Mouse (Mus musculus) activated CD4-positive, CD25-positive, alpha-beta regulatory T cell, adult 4 months (primary cell): Measurements from ENCODE around the gene Akain1. TPM values are rescaled to one million over a fixed set of nuclear protein-coding genes. Genes with fewer than 3 reads are reported as not detected.

ENCODE experiments used
- ATAC-seq: one replicate; pipeline ENCODE4 v1.8.0; 2017
- polyA plus RNA-seq, 2 experiments: library from polyadenylated mRNA; unstranded; fragments of 100-300 nt; shearing (Covaris generic); gene quantifications; one replicate each; pipeline ENCODE4 v1.2.1; 2017

Gene Akain1
- not detected for polyA plus RNA-seq

DNA sequence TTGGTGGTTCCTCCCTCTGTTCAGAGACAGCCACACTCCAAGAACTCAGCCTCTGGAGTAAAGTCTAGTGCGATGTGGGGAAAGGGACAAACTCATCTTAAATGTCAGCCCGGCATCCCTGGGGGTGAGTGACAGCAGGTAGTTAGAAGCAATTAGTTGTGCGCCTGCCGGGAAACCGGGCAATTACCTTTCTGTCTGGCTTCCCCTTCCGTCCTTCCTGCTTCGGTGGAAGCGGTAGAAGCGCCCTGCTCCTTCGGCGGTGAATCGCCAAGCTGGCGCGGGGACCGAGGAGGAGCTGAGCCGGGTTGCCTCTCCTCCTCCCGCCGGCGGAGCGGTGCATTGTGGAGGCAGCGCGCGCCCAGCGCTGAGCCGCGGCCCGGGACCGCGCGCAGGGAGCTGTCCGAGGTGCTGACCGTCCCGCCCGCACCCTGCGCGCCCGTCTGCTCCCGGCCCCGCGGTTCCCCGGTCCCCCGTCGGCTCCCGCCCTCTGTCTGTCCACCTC is at the start of gene Akain1:
Akain1 (plus strand) TSS at position 337 of the 502 bp plus-strand sequence.
- ATAC-seq: peak; percentile 78

DNA sequence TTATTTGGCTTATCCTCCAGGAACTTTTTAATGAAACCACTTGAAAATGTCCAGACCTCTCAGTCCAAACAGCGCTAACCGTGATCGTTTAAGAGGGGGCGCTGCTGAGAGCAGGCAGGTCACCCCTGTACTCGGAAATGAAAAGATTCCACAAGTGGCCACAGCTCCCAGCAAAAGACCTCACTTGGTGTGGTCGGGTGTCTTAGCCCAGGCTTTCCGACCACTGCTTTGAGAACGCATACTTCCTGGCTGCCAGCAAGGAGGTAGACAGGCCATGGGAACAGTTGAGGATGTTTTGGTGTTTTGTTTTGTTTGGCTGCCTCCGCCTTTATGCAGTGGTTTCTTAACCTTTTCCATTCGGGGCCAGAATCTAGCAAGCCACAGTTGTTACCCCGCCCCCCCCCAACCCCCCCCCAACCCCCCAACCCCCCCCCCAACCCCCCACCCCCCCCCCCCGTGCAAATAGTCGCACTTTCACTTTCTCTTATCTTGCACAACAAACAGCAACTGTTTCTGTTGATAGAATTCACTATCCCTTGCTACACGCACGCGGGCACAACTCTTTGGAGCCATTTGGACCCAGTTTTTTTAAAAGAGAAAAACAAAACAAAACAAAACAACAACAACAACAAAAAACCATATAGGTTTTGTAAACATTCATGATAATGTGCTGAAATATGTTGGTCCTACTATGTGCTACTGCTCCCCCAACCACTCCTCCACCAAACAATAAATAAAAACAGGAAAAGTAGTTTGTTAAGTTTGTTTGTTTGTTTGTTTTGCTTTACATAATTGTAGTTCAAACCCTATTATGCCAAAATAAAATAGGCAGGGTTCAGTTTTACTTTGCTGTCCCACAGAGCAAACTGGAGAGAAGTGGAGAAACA is 42.7 kb upstream of the Akain1 start:
- ATAC-seq: peak; percentile 65

DNA sequence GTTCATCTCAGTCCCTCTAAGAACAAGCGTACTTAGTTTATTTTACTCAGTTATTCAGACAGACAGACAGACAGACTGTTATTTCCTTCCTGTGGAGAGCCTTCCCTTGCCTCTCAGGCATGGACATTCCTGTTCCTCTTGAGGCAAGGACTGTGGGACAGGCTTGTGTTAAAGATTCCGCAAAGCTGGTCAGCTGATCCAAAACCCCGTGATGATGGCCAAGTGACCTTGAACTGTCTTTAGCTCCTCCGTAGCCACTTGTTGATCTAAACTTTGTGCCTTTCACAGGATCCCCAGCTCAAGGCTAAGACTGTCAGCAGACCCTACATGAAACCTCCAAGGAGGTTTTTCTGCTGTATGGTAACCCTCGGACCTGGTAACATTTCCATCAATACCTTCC is 42.0 kb upstream of the Akain1 start:
- ATAC-seq: no peak

DNA sequence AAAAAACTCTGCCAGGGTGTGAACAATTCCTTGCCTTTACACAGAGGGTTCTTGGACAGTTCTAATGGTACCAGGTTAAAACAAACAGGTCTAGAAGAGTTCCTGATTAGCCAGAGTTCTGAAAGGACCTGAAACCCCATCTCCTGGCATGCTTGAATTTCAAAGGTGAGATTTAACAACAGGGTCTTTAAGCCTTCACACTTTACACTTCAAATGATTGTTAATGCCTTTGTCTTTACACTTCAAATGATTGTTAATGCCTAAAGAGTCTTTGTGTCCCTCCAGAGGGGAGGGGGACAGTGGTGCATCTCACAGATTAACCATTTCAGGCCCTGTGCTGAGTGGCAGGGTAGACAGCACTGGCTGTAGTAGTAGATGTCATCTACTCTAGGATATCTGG is 41.0 kb upstream of the Akain1 start:
- ATAC-seq: no peak

DNA sequence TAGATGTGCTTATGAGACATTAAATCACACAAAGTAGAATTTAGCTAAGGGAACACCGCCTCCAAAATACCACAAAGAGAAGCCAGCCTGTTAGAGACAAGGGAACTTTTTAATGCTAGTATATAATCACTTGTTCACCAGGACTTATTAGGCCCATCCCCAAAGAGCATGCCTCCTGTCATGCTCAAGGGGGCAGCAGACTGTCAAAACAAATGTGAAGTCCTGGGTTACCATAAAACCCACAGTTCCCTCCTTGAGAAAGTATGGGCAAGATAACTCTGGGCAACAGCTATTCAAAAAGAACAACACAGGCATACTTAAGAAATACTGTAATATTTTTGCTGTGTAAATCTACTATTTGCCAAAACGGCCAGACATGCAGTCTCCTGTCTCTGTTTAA is 38.0 kb upstream of the Akain1 start:
- ATAC-seq: peak; percentile 72

DNA sequence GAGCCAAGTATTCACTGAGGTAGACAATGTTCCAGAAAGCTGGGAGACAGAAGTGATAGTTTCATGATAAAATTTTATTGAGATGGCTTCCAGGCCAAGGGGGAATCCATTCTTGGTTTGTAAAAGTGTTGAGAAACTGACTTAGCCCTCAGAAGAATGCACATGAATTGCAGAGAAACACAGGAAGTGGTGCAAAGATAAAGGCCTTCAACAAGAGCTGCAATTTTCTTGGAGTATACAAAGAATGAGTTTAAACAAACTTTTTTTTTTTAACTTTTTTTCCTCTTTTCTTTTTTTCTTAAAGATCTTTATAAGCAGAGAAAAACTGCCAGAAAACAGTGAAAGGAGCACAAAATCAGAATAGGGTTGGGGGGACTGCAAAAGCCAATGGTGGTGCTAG is 23.0 kb upstream of the Akain1 start:
- ATAC-seq: no peak

DNA sequence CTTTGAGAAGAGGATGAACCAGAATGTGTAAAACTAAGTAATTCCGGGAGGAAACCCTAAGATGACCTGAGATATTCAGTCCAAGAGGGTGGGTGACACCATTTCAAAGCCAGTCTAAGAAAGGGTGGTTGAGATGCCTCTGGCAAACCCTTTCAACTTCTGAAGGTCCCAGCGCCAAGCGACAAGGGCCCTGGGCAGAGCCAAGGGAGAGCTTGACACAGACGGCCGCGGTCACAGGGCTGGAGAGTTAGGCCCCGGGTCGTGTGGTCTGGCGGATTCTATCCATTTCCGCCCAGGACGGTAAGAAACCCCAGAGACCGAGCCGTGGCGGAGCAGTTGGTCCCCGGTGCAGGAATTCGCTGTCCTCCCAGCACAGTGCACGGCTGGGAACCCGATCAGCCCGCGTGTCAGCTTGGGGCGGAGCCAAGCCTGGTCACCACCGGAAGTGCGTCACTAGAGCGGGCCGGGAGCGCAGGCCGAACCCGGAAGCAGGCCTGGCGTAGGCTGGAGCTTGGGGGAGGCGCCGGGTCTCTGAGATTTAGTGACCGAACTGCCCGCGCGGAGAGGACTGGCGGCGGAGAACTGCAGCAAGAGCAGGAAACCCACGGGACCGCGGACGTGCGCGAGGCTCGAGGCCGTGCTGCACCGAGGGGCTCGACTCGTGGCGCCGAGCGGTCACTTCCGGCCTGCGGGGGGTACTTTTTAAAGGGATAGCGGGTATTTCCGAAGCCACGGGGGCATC is 22.0 kb upstream of the Akain1 start:
- peak; percentile 94 for ATAC-seq

DNA sequence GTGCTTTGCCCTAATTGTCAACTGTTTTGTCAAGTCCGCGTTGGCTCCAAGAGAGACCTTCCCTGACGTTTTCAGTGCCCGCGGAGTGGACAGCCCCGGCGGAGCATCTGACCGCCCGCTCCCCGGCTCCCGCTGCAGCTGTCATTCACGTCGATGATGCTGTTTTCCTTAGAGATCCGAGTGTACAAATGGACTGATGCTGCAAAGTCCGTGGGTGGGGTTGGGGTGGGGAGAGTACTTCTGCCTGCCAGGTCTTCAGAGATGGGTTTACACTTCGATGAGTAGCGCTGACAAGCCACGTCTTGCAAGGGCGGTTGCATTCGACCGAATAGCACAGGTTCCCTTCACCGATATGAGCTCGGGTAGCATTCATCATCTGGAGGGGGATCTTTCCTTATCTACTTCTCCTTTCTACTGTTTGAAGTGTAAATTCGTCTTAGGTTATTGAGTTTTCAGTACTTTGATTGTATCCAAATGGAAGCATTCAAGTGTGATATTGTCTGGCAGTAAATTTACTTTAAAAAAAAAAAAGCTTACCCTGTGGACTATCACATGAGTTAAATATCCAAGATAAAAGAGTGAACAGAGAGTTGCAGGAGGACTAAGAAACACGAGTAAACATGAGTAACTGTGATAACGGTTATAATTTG is 21.3 kb upstream of the Akain1 start:
- ATAC-seq: peak; percentile 0

DNA sequence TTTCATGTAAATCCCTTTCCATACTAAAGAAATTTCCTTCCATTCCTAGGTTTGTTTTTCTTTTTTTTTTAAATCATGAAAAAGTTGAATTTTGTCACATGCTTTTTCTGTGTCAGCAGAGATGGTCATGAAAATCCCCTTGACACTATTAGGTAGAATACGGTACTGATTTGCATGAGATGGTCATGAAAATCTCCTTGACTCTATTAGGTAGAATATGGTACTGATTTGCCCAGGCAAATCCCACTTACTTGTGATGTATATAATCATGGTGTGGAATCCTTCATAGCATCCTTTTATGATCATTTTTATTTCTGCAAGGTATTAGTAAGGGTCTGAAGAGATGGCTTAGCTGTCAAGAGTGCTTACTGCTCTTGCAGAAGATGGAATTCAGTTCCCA is 17.5 kb upstream of the Akain1 start:
- ATAC-seq: no peak

DNA sequence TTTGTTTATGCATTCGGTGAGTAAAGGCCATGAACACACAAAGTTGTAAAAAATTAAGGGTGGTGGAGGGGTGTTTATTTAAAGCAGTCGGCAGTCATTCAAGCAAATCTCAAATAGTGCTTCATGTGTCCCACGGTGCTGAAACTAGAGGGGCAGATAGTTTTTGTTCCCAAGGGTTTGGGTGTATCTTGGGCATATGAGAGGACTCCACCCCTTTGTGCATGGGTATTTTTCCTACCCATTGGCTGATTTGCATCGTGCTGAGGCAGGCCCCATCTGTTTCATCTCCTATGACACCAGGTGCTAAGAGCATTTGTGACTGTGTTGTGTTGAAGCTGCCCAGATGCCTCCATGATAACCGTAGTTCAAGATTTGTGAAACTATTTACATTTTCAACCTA is 1.3 kb upstream of the Akain1 start:
- no peak for ATAC-seq

DNA sequence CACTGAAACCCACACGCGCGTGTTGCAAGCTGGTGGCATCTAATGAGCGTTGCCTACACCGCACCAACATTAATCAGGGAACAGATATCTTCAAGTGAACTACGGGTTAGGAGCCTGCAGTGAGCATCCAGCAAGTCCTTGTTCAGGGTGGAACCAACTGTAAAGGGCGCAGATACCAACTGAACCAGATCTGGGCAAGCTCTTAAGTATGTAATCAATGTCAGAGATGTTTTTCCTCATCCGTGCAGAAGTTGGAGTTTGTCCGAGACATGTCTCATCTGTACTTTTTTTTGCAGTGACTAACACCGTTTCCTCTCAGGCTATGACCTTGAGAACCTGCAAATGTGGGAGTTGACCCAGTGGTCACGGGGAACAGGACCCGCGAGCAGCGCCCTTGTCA is 640 bp upstream of the Akain1 start:
- ATAC-seq: no peak

DNA sequence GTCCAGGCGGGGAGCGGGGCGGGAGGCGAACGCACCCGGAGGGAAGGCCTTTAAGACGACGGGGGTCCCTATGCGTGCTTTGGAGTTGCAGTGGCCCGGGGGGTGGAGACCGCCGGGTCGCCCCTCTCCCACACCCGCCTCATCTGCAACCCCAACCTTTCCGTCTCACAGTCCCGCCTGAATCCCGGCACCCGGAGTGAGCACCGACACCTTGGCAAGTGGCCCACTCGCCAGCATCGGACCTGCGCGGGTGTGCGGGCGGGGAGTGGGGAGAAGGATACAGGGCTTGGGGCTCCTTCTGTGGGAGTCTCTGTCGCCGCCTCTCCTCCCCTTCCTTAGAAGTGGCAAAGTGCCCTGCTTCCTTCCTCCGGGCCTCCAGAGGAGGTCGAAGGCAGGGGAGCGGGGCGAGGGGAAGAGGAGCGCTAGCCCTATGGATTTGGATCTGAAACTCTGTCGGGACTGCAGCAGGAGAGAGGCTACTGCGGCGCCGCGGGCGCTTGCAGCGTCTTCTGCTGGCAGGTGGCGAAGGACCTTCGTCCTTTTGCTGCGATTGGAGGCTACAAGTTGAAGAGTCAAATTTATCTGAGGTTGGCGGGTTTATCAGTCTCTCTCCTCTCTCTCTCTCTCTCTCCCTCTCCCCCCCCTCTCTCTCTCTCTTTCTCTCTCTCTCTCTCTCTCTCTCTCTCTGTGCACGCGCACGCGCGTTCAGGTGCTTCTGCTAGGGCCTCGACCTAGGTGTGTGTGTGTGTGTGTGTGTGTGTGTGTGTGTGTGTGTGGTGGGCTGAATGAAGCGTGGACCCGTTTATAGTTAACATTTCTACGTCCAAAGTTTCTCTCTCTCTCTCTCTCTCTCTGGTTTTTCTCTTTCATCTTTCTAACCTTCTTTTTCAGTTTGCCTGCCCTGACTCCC is 700 bp downstream of the Akain1 start:
- ATAC-seq: no peak

DNA sequence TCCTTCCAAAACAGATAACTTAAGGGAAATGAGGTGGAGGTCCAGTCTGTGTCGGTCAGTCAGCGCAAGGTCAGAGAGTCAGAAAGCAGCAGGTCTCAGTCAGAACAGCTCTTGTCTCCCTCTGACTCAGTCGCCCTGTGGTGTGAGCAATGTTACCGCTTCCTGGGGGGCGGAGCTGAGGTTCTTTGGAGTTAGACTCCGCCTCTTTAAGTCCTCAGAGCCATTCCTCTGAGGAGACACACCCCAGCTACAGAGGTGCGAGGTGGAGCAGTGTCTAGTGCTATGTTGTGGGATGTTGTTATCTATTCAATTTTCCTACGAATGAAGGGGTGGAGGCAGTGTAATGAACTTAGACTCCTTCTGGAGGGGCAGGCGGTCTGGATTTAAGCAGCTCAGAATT is 1.9 kb downstream of the Akain1 start:
- no peak for ATAC-seq

DNA sequence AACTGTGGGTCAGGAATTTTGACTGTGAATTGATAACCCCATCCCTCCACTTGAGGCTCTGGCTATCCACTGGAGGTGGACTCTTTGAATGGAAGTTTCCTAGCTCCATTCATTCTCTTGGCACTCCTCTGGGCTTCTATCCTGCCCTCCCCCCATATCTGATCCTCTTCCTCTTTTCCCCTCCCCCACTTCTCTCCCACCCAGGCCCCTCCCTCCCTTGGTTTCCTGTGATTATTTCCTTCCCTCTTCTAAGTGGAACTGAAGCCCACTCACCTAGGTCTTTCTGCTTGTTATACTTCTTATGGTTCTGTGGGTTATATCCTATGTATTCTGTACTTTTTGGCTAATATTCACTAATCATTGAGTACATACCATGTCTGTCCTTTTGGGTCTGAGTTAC is 9.6 kb downstream of the Akain1 start:
- ATAC-seq: no peak

DNA sequence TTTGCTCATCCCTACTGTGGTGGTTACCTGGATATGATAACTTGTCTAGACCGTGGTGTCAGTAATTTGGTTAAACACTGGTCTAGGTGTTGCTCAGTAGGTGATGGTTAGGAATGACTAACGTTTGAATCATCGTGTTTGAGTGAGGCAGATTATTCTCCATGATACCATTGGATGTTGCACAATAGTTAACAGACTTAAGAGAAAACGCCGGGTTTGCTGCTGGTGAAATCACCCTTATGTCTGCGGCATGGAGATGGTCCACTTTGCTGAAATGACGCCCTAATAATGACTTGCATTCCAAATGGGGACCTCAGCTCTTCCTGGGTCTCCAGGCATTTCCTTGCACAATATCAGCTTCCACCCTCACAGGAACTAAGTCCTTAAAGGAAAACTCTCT is 22.6 kb downstream of the Akain1 start:
- ATAC-seq: no peak

DNA sequence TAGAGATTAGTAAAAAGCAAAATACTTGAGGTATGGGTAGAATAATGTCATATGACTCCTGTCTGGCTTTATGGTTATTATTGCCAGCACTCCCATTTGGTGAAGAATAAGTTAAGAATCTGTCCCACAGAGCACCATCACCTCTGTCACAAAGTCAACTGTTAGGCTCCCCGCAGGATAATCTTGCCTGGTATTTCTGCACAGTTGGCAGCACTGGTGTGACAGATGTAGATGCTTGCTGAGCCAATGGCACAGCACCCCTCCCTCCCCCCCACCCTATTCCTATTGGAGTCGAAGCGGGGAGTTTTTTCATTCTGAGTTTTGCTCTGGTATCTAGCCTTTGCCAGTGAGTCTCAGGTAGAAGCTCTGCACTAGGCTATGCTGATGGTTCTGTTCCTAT is 23.9 kb downstream of the Akain1 start:
- ATAC-seq: no peak

DNA sequence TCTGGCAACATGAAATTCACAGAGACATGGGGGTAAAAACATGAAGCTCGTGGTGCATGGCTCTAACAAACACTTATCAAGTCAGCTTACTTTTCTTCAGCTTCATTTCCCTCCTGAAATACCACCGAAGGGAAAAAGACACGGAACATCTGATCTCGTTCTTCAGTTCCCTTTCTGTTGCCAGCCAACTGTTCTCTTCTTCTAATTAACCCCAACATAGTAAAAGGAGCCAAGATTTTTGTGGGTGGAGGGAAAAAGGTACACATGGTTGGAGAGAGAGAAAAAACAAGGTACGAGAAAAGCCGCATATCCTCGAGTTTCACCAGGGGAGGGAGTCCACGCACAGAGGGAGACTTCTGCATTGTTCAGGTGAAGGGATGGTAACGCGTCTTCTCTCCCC is 32.0 kb downstream of the Akain1 start:
- ATAC-seq: no peak

DNA sequence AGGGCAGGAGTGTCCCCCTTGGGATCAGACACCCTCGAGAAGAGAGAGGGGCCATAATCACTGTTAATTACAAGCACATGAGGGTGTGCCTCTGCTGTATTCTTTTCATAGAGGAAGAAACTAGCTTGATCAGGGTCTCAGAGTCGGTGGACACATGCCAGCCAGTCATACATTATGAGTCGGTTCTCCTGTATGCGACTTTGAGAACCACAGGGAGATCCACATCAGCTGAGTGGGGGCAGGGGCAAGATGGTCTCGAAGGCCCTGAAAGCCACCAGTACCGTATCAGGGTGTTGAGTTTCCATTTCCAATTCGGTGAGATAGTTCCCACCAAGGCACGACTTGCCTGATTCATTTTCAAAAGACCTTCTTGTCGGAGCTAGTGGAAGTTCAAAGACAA is 33.3 kb downstream of the Akain1 start:
- no peak for ATAC-seq

DNA sequence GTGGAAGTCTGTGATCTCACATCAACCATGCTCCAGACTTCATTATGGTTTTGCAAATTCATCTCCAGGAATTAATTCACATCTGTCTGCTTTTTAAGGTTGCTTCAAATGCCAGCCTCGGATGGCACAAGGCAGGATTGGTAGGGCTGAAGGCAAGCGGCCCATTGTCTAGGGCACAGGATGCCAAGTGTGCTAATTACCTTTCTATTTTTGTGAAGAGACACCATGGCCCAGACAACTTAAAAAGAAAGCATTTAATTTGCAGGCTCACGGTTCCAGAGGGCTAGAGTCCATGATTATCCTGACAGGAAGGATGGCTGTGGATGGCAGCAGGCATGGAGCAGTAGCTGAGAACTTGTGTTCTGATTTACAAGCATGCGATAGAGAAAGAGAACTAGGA is 35.0 kb downstream of the Akain1 start:
- ATAC-seq: no peak

DNA sequence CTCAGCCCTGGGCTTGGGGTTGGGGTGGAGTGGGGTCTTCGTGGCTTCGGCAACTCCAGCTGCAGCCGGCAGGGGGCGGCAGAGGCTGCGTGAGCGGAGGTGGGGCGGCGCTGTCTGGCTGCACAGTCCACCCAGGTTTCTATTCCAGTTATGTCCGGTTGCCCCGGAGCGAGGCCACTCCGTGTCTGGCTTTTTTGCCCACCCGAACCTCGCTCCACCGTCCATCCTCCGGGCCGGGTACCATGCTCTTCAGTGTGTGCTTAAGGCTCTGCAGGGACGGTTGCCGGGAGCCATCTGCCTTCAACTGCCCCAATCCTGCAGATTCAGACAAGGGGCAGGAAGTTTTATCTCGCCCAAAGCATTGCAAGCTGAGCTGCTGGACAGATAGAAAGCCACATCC is 36.3 kb downstream of the Akain1 start:
- peak; percentile 65 for ATAC-seq

DNA sequence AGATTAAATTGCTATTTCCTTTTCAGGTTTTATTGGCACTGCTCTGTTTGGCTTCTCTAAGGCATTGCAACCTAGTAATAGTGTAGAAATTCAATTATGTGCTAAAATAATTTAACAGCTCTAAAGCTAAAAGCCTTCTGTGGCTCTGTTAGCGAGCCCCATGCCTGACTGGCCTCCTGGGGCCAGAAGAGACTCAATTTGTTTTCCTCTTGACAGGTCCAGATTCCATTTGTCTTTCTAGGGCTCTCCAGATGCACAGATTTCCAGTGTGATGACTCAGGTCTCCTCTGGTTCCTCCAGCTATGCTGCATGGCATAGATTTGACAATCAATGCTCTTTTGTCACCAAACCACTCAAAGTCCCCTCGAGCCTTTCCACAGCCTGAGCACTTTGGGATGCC is 38.4 kb downstream of the Akain1 start:
- no peak for ATAC-seq

DNA sequence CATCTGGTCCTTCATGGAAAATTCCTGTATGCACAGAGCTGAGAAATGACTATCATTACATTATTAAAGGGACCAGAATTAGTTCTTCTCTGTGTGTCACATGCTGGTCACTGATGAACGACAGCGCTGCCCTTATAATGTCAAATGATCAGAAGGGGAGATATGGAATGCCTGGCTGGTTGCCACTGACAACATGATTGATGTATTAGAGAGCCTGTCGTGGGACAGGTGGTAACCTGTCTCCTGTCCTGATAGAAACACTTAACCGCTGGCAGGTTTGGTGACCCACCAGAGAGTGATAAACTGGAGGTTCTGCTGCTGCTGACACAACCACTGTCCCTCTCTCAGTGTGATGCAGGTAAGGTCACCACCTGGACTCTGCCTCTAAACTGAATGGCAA is 40.1 kb downstream of the Akain1 start:
- ATAC-seq: no peak
